Mouse (Mus musculus) thymus, adult 2 months (tissue): Measurements from ENCODE around the gene Tmem102.

Source experiments
- CTCF ChIP-seq: fragments of 200-500 bp; IDR thresholded peaks from 2 replicates; pipeline ENCODE4 v1.5.1; 2012; ENCODE audit warnings: mild to moderate bottlenecking, control low read depth, low read length, moderate library complexity, borderline replicate concordance; ENCODE audit not compliant: control insufficient read depth, poor library complexity, insufficient read depth; ENCODE audit errors: extremely low read depth
- POLR2A ChIP-seq: fragments of 200-500 bp; IDR thresholded peaks from 2 replicates; pipeline ENCODE4 v1.6.1; 2012; ENCODE audit warnings: mild to moderate bottlenecking, low read length, control low read depth, moderate library complexity; ENCODE audit not compliant: control insufficient read depth, poor library complexity, insufficient read depth; ENCODE audit errors: extremely low read depth

DNA sequence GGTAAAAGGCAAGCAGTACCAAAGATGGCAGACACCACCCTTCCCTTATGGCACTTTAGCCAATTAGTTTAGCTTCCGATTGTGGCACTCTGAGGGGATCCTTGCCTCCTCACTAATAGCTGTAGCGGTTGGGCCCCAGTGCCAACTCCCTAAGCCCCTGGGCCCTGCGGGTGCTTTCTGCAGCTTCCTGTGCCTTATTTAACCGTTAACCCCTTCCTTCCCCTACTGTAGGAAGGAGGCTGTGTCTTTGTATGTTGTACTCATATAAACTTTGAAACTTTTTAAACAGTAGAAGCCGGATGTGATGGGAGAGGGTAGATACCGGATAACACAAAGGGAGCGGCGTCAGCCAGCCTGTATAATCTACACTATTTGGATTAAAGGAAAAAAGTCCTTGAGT is 45.3 kb upstream of the Tmem102 start:
- TF ChIP-seq CTCF (no peak), POLR2A (no peak)
